Mouse (Mus musculus) monocyte, adult 2 months (primary cell): ENCODE results near the gene Il21.

Experiments
- DNase-seq, 2 experiments: peaks; one replicate each; pipeline ENCODE4 v3.0.0; 2022; ENCODE audit warnings: low spot score in 2 of 2, low read depth in 1 of 2

Il21 gene

DNA sequence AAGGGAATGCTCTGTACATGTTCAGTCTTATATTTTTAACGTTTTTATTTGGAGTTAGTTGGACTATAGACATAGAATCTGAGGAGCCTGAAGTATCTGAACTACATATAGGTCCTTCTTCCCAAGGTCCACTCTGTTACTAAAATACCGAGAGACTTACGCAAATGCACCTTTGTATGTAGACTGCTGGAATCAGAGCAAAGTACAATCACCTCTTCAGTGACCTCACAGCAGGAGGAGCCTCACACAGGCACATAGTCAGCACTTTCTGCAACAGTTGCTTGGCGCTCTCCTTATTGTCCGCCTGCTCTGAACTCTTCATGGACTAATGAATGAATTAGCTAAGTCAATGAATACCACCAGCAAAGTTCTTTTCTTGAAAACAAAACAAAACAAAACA is 34.1 kb downstream of the Il21 start:
- no peak for DNase-seq

- no peak for DNase-seq
Measured at GRCm38 (mm10) chr3:37191953-37192352, 40.5 kb downstream of the Il21 start.

- DNase-seq, result no peak
Measured at GRCm38 (mm10) chr3:37185534-37185933, 46.9 kb downstream of the Il21 start.

GRCm38 (mm10) chr3:37182415-37183269 is 49.8 kb downstream of the Il21 start:
- DNase-seq, result no peak

DNA sequence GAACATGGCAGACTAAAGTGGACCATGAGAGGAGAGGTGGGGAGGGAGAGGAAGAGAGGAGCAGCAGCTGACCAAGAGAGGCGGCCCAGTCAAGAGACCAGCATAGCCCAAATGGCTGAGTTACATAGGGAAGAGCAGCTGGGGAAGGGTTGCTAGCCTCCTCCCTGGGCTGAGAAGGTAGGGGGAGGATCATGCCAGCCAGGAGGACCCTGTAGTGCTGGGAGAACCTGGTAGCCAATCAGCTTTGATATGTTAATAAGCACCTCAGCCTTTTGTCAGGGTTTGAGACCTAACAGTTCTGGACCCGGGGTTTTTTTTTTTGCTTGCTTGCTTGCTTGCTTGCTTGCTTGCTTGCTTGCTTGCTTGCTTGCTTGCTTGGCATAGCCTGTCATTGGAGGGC is 51.4 kb downstream of the Il21 start:
- DNase-seq, result no peak

DNA sequence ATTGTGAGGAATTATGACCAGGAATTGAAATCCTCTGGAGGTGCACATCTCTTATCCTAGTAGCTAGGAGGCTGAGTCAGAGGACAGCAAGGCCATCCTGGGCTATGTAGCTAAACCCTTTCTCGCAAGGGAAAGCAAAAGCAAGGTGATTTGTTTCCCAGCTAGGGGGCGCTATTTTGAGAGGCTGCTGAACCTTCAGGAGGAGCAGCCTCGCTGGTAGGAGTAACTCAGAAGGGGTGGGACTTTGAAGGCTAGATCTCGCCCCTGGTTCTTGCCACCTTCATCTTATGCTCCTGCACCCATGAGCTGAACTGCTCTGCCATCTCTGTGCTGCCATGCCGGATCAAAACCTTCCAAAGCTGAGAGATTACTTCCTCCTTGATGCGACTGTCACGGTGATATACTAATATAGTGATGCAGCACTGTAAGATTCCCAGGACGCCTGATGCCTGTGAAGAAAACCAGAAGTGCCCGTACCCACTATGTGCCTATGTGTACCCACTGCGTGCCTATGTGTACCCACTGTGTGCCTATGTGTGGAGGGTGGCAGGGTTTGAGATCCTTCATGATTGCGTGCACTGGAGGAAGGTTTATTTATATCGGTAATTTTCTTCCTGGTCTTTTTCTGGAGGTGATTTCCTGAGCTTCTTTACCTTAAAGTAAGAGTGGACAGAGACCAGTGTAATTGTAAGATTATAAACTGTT is 52.2 kb downstream of the Il21 start:
- DNase-seq, result no peak

DNA sequence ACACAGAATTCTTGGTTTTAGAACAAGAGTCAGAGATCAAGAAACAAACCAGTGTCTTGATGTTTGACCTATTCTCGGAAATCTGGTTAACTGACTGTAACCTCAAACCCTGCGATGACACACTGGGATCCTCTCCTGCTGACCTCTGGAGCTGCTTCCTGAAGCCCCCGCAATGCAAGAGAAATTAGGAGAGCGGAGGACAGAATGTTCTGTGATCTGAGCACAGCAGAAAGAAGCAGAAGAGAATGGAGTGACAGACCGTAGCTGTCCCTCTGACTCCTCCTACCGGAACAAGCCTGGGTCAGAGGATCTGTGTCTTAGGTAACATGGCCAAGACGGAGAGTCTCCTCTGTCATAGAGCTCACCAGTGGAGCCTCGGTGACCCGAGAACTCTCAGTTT is 53.0 kb downstream of the Il21 start:
- DNase-seq, result no peak

DNA sequence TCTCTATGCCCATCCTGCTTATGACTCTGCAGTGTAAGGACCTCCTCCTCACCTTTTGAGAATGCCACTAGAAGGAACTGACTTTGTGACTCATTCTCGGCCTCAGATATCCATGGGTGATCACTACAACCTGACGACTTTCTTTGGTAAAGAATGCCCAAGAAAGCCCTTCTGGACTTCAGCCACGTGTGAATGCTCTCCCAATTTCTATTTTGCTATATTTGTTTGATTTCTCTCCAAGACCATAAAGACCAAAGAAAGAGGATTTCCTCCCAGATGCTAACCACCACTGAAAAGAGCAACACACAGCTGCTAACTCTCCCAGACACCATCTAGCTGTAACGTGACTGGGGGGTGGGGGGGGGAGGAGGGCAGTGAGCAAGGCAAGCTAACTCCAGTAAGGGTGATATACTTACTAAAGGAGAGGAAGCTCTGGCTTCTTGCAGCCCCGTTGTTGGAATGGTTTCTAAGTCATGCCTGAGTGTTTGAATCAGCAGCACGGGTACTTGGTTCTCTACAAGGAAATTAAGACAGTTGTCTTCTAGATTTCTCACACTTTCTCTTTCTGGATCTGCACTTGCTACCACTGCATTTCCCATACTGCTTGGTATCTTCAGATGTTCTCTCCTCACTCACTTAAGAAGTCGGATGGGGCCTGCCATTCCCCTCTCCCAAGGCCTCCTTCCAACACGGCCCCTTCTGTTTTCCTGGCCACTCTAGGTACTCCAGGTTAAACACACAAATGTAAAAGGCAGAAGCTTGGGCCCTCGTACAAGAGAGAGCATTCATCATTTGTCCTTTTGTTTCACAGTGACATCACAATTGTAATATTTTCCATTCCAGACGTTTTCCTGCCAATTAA is 57.5 kb downstream of the Il21 start:
- no peak for DNase-seq

- no peak for DNase-seq
Measured at GRCm38 (mm10) chr3:37173285-37173684, 59.2 kb downstream of the Il21 start.
